Mouse (Mus musculus) right cerebral cortex, postnatal 36 days (tissue): Measurements from ENCODE around the gene Zfp687.
A peak's percentile ranks its signal among the peaks of the same experiment; 100 is the strongest.
"Not testable (repeated sequence)": the region's sequence is repeated elsewhere in the genome, so short reads cannot be mapped to it uniquely, and the experiment has no call there.

ENCODE experiments used
- DNase-seq, 2 experiments: peaks; one replicate each; pipeline ENCODE4 v3.0.0; 2022; ENCODE audit warnings: low spot score in 2 of 2, mixed read lengths in 1 of 2

The Zfp687 gene

DNA sequence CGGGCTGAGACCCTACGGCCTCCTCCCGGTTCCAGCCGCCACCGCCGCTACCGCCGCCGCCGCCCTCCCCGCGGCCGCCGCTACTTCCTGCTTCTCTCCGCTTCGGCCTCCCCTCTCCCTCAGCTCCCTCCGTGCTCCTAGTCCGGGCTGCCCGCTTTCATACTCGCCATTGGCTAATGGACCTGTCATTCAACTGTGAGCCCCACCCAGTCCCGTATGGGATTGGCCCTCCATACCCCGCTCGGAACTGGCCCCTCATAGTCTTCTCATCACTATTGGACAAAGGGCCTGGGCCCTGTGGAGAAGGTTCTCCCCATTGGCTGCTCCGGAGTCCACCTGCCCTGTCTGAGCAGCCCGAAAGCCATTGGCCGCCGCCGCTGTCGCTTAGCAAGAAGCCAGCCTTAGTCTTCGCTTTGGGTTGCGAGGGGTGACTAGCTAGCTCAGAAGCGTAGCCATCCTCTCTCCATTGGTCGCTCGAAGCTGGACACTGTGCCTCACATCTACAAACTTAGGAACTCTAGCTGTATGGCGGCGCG lies at the start of gene Zfp687:
Zfp687 (minus strand) TSS at position 112 of the 536 bp plus-strand sequence.
- DNase-seq, result peak; percentile 99

- no peak for DNase-seq
These were observed 48.5 kb upstream of the Zfp687 start for GRCm38 (mm10) chr3:95063741-95064140.

DNA sequence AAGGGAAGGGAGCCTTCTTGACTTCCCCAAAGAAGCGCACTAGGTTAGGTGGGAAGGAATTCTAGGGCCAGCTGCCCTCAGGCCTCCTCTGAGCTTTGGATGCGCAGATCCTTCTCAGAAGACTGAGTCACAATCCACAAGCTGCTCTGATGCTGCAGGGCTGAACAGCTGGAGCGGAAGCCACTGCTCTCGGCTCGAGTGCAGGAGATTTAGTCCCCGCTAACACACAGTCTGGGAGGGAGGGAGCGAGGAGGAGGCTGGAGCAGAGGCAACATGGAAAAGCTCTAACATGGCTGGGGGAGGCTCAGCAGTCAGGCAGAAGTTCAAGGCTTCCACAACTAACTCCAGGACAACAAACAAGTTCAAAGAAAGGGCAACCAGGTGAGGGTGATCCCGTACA lies 42.8 kb upstream of the Zfp687 start:
- DNase-seq, result peak; percentile 23 to 37

- no peak for DNase-seq
These were observed 41.0 kb upstream of the Zfp687 start for GRCm38 (mm10) chr3:95056275-95056674.

DNA sequence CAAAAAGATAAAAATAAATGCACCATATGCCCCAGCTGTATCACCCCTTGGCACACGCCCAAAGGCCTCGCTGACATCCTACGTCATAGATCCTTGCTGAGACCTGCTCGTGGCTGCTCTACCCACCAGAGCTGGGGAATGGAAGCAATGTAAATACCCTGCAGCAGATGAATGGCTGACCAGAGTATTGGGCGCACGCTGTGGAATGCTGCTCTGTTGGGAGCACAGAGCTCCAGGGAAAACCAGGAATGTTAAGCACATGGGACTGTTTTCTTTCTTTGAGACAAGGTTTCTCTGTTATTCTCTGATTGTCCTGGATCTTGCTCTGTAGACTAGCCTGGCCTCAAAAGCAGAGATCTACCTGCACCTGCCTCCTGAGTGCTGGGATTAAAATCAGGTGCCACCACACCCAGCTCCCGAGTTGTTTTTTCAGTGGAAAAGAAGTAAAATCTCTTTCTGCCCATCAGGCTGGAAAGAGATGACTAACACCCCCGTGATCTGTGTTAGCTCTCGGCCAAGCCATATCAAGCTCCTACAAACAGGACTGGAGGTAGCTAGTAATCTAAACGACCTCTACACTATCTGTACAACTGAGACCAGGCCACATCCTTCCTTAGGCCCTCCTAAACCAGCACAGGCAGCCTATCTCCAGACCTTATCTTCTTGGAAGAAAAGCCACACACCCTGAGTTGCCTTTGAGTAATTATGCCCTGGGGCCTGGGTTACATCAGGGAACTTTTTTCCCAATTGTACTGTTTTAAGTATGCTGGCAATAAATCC lies 39.4 kb upstream of the Zfp687 start:
- no peak for DNase-seq

DNA sequence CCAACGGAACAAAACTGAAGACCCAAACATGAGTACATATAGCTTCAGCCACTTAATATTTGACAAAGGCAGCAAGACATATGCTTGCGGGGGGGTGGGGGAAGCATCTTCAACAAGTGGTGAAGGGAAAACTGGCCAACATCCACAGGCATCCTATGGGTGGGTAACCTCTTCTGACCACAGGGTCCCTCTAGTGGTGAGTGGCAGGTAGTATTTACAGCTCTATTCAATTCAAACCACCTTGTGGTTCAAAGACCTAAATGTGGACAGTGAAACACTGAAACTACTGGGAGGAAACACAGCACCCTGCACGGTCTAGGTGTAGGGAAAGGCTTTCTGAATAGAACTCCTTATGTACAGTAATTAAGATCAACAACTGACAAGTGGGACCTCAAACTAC lies 38.5 kb upstream of the Zfp687 start:
- DNase-seq, result no peak

DNA sequence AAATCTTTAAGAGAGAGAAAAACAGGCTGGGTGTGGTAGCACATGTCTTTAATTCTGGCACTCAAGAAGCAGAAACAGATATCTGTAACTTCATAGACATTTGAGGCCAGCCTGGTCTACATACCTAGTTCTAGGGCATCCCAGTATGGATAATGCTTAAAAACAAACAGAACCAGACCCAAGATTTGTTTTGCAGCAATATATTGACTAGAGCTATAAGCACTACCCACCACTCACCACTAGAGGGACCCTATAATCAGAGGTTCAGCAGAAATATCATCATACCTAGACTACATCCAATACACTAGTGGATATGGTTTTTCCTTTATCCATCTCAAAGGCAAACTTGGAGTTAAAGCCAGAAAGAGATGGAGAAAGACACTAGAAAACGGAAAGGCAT lies 37.7 kb upstream of the Zfp687 start:
- DNase-seq, result no peak

DNA sequence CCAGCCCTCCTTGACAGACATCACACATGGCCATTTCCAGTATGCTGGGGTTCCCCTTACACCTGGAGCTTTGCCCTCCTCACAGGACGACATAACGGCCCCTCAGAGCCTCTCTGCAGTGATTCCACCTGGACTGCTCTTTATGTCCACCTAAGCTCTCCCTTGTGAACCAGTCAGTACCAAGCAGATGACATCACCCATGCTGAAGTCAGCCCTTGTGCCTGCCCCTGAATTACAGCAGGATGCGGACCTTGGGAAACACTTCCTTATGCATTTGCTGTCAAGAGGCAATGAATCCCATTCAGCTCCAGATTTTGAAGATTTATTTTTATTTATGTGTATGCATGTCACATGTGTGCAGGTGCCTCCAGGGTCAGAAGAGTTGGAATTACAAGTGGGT lies 32.7 kb upstream of the Zfp687 start:
- DNase-seq, result no peak

- DNase-seq, result no peak
These were observed 31.3 kb upstream of the Zfp687 start for GRCm38 (mm10) chr3:95046462-95047057.

- DNase-seq, result no peak
These were observed 28.0 kb upstream of the Zfp687 start for GRCm38 (mm10) chr3:95043251-95043650.

DNA sequence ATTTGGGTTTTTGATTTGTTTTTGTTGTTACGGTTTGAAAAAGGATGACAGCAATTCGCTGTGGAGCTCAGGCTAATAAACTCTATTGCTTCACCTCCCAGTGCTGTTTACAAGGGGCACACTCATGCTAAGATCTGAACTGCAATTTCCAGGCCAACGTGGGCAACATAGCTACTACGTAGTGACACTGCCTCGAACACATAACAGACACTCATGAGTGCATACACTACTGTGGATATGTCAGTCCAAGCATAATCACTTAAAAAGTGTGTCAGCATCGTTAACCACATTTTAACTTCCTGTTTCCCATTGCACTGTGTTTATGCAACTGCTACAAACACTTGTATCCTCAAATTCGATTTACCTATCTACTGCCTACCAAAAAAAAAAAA lies 27.6 kb upstream of the Zfp687 start:
- no peak for DNase-seq

DNA sequence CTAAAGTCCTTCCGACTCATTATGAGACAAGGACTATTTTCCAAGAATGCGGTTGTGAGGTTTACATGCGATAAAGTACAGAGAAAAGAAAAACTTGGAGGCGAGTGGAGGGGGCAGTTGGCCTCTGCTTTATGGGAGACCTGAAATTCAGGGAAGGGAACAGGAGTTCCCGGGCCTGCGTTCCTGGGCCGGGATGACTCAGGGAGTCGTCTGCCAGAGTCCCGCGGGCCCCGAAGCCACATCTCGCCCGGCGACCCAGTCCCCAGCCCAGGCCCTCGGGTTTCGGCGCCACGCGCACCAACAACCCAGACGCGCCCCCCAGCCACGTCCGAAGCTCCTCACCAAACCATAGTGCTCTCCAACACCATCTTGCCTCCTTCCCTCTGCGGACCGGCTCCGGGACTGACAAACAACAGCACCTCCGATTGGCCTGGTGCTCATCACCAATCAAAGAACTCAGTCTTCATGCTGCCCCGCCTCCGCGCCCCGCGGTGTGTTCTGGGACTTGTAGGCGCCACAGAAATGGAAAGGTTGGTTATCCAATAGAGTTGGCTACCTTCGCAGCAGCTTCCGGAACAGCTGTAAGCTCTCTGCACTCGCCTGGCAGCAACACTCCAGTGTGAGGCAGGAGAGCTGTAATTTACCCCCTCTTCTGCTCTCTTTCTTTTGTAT lies 27.1 kb upstream of the Zfp687 start, which contains the start of gene Psmd4:
Psmd4 (minus strand) TSS at position 449 of the 672 bp plus-strand sequence.
- peak; percentile 98 to 99 for DNase-seq

DNA sequence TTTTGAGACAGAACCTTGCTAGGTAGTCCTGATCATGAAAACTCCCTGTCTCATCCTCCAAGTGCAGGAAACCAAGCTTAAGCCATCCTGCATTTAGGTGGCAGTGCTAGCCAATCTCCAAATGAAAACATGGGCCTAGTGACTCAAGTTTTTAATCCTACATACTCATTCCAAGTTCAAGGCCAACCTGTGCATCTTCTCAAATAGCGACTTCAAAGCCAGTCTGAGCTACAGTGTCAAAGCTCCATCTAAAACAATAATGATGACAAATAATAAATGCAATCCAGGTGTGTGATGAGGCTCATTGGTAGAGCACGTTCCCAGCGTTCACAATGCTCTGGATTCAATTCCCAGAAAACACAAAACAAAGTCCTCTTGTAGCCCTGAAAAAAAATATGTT lies 26.4 kb upstream of the Zfp687 start:
- DNase-seq, result no peak

DNA sequence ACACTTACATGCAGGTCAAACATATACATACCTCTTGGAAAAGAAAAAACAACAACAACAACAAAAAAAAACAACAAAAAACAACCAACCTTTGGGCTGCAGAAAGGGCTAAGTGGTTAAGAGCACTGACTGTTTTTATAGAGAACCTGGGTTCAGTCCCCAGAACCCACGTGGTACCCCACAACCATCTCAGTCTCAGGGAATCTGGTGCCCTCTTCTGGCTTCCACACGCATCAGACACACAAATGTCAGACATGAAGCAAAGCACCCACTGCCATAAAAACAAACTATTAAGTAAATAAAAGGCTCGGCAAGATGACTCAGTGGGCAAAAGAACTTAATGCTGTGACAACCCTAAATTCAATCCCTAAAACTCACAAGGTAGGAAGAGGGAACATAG lies 14.7 kb upstream of the Zfp687 start:
- DNase-seq, result no peak

DNA sequence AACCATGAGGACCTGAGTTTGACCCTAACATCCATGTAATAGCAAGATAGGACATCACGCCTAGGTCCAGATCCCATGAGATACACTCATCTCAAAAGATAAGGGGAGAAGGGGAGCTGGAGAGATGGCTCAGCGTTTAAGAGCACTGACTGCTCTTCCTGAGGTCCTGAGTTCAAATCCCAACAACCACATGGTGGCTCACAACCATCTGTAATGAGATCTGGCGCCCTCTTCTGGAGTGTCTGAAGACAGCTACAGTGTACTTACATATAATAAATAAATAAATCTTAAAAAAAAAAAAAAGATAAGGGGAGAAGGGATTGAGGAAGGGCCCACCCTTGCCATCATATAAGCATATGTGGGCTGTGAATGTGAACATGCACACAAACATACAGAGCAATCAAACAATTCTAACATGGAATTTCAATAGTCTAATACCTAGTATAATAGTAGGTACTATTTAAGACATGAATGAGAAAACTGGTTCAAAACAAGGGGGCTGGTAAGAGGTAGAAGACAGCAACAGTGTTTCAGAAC lies 14.1 kb upstream of the Zfp687 start:
- DNase-seq, result not testable (repeated sequence)

DNA sequence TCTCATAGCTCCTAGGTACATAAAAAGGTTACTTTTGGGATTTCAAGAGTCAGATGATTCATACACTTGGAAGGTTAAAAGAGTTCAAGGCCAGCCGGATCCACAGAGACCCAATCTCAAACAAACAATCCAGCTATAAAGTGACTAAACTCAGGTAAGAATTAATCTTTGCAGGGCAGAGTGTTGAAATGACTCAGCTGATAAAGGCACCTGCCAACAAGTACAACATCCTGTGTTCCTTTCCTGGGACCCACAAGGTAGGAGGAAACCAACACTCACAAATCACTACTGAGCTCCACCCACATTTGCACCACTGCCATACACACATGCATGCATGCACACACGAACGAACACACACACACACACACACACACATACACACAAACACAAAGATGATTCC lies 13.4 kb upstream of the Zfp687 start:
- DNase-seq, result no peak

GRCm38 (mm10) chr3:95027701-95028100 lies 12.5 kb upstream of the Zfp687 start:
- peak; percentile 59 for DNase-seq

DNA sequence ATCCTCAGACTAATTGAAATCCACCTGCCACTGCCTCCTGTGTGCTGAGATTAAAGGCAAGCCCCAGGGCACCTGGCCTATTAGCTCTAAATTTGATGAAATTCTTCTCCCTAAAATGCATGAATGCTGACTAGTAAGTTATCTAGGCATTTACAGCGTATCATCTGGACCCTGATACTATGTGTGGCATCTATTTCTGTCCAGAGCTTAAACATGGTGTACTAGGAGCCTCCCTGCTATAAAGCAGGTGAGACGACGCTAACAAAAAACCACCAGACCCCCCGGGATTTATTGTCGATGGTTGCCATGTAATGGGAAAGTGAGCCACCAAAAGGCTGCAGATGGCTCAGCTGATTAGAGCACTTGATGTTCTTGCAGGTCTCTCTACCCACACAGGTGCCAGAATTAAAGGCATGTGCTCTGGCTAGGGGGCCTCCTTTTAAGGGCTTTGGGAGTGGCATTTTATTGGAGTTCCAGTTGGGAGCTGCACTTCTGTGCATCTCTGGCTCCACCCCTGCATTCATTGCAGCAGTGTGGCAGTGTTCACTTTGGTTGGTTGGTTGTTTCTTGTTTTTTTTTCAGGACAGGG lies 11.9 kb upstream of the Zfp687 start:
- no peak for DNase-seq

- no peak for DNase-seq
These were observed 10.0 kb upstream of the Zfp687 start for GRCm38 (mm10) chr3:95025202-95025601.

GRCm38 (mm10) chr3:95024551-95024950 lies 9.3 kb upstream of the Zfp687 start:
- peak in 1 of 2 experiments; percentile 45 for DNase-seq

DNA sequence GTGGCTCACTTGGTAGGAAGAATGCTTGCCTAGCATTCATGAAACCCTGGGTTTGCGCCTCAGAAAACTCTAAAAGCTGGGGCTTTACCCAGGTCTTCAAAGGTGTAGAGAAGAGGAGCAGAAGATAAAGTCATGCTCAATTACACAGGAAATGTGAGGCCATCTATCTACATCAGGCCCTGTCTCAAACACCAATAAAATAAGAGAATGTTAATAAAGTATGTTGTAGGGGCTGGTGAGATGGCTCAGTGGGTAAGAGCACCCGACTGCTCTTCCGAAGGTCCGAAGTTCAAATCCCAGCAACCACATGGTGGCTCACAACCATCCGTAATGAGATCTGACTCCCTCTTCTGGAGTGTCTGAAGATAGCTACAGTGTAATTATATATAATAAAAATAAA lies 5.7 kb upstream of the Zfp687 start:
- not testable (repeated sequence) for DNase-seq

DNA sequence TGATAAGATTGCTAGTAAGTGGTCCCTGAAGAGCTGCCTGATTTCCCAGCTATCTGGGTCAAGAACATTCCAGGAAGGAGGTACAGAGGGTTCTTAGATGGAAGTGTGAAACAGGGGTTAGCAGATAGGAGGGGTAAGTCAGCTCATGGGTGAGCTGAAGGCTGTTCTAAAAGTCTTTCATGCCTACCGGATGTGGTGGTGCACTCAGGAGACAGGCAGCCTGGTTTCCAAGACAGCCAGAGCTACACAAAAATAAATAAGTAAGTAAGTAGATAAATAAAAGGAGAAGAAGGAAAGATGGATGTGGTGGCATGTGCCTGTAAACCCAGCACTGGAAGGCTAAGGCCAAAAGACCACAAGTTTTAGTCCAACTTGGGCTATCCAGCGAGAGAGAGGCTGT lies 3.5 kb upstream of the Zfp687 start:
- no peak for DNase-seq
